Mouse (Mus musculus) G1E-ER4 (cell line): ENCODE data around the gene Mageb1. TPM values are rescaled to one million over a fixed set of nuclear protein-coding genes. Genes with fewer than 3 reads are reported as not detected.
"Not testable (repeated sequence)": the region's sequence is repeated elsewhere in the genome, so short reads cannot be mapped to it uniquely, and the experiment has no call there.

Source experiments
- GATA1 ChIP-seq: IDR thresholded peaks from one replicate; pipeline ENCODE4 v1.8.0; 2012; ENCODE audit warnings: low read length, inconsistent platforms
- polyA plus RNA-seq: library from polyadenylated mRNA; stranded (reverse); fragments of >175 nt; gene quantifications from 2 replicates; pipeline ENCODE4 v1.2.3, GENCODE M21; 2012

Gene Mageb1
- not detected in 2 replicates for polyA plus RNA-seq

GRCm38 (mm10) chrX:92016233-92016632 is at the start of gene Mageb1:
Mageb1 (minus strand) TSS chrX:92016333.
- not testable (repeated sequence) for TF ChIP-seq GATA1

Other genes with a start within 250 kb of the Mageb1 start
- gene Mageb5, start 233.3 kb downstream of the Mageb1 start, polyA plus RNA-seq: not detected in 2 replicates